Mouse (Mus musculus): ENCODE measurements around the gene Alg10b.
"Not testable (repeated sequence)": the region's sequence is repeated elsewhere in the genome, so short reads cannot be mapped to it uniquely, and the experiment has no call there.

The Alg10b gene

DNA sequence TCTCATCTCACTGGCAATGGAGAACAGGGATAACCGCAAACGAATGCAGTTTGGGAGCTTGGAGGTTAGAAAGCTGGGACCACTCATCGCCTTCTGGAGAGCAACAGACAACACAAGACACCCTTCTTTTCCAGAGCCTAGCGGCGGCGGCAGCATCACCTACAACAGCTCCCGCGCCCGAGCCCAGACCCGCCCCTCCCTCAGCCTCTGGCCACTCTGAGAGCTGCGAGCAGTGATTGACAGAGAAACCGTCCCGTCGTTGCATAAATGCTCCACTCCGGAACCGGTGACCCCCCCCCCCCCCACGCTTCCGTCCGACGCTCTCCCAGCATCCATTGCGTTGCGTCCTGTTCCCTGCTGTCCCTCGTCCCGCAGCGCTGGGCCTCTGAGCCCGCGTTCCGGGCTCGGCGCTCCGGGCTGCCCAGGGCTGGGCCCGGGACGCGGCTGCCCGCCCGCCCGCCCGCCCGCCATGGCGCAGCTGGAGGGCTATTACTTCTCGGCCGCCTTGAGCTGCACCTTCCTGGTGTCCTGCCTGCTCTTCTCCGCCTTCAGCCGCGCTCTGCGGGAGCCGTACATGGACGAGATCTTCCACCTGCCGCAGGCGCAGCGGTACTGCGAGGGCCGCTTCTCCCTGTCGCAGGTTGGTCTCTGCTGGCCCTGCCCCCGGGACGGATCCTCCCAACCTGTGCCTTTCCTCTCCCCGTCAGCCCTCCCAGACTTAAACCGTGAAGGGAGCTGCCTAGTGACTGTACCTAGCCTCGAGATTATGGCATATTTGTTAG is at the start of gene Alg10b:
TSS of gene Alg10b (plus strand) at position 343 of the 782 bp plus-strand sequence.
- peak; percentile 99 for ATAC-seq (ENCODE audit: insufficient number of reproducible peaks, low FRiP score, low TSS enrichment)

- ATAC-seq (ENCODE audit: insufficient number of reproducible peaks, low FRiP score, low TSS enrichment), result not testable (repeated sequence)
Observed at GRCm38 (mm10) chr15:90183108-90183507, 41.0 kb upstream of the Alg10b start.

GRCm38 (mm10) chr15:90183511-90183910 is 40.6 kb upstream of the Alg10b start:
- ATAC-seq (ENCODE audit: insufficient number of reproducible peaks, low FRiP score, low TSS enrichment), result no peak

GRCm38 (mm10) chr15:90184743-90185142 is 39.4 kb upstream of the Alg10b start:
- no peak for ATAC-seq (ENCODE audit: insufficient number of reproducible peaks, low FRiP score, low TSS enrichment)

DNA sequence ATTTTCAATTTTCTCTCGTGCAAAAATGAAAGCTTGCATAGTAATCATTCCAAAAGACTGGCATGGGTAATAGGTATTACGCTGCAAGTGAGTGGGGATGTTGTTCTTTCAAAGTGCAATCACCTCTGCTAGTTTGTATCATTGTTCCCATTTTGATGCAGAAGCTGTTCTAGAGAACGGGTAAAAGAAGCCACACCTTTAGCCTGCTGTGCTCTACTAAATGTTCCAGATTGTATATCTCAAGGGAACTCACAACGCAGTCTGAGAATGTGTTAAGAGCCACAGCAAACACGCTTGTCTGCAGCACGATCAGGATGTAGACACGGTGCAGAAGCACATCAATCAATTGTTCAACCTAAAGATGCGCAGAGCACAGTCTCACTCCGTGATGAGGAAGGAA is 34.6 kb upstream of the Alg10b start:
- ATAC-seq (ENCODE audit: insufficient number of reproducible peaks, low FRiP score, low TSS enrichment), result no peak

DNA sequence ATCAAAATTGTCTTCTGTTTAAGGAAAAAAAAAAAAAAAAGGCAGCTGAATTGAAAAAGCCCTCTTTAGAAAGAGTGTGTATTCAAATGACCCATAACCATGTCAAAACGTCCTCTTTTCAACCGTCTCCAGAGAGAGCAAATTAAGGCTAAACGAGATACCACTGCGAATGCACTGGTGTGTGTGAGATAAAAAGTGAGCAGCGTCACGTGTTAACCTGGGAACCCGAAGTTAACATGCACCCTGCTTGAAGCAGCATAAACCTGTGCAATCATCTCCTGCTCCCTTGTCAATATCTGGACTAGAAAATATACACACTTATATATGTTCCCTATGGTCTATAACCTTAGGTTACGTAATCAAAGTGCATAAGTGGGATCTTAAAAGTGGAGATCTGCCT is 10.2 kb upstream of the Alg10b start:
- no peak for ATAC-seq (ENCODE audit: insufficient number of reproducible peaks, low FRiP score, low TSS enrichment)

- ATAC-seq (ENCODE audit: insufficient number of reproducible peaks, low FRiP score, low TSS enrichment), result peak; percentile 36; the same call in 1 of the 2 replicates
Observed at GRCm38 (mm10) chr15:90214913-90215312, 9.2 kb upstream of the Alg10b start.

DNA sequence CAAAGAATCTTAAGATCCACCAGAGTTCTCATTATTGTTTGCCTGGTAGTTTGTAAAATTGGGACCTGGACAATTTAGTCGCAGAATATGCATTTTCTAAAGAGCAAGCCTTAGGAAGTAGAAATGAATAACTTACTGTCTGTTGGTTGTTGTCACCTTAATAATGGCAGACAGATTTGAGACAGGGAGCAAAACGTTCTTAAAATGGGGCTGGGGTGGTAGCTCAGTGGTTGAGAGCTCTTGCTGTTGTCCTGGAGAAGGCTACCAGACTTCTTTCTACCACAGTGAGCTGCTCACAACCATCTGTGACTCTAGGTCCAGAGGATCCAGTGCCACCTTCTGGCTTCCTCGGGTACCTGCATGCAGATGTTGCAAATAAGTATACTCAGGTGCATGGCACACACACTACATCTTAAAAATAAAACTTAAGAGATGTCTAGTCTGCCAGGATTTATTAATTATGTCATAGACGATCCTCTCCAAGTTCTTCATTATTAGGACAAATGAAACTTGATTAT is 1.0 kb downstream of the Alg10b start:
- no peak for ATAC-seq (ENCODE audit: insufficient number of reproducible peaks, low FRiP score, low TSS enrichment)

DNA sequence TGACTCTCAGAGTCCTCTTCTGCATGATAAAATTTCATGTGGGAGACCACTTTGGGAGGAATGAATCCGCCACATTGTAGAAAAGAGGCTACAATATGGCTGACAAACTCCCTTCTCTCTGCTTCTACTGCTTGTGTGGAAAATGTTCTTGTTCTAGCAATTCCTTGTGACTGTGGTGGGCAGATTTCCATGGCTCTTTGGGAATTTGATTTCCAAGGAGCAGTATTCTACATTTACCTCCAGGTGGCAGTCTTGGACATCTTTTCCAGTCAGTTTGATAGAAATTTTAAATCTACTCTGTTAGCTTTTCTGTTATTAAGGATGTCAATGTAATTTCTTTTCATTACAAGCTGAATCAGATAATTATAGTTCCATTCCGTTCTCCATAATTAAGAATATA is 13.5 kb downstream of the Alg10b start:
- no peak for ATAC-seq (ENCODE audit: insufficient number of reproducible peaks, low FRiP score, low TSS enrichment)

DNA sequence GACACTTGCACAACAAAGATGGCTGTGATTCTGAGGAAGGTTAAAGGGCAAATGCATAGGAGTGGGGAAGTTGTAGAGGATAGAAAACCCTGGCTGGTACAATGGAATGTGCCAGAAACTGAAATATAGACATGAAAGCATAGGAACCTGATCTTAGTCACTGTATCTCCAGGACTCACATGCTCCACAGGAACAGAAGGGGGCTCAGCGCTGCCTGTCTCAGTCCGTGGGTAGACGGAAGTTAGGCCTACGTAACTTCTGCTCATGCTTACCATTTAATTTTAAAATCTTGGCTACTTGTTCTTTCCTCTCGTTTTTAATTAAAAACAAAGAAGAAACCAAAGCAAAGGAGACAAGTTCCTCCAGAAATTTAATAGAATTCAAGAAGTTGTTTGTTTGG is 20.0 kb downstream of the Alg10b start:
- ATAC-seq (ENCODE audit: insufficient number of reproducible peaks, low FRiP score, low TSS enrichment), result no peak

DNA sequence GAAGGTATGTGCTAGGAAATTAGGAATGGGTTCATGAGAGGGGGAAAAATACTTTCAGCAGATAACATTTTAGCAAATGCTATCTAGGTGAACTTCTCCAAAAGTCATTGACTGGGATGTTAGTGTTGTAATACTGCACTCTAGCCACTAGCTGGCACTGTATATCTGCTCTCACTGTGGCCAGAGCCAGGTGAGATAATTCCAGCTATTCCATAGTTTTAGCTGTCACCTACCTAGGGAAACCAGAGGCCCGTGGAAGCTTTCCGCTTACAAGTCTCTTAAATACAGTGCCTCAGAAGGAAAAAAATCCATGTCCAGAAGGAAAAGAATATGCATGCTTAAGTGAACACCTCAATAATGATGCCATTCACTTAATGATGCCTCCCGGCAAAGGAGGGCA is 25.6 kb downstream of the Alg10b start:
- peak; percentile 56; the same call in 1 of the 2 replicates for ATAC-seq (ENCODE audit: insufficient number of reproducible peaks, low FRiP score, low TSS enrichment)

GRCm38 (mm10) chr15:90282876-90283275 is 58.8 kb downstream of the Alg10b start:
- ATAC-seq (ENCODE audit: insufficient number of reproducible peaks, low FRiP score, low TSS enrichment), result no peak
